Mouse (Mus musculus): ENCODE results near the gene Scarf2.
A peak's percentile ranks its signal among the peaks of the same experiment; 100 is the strongest.

Scarf2 gene

DNA sequence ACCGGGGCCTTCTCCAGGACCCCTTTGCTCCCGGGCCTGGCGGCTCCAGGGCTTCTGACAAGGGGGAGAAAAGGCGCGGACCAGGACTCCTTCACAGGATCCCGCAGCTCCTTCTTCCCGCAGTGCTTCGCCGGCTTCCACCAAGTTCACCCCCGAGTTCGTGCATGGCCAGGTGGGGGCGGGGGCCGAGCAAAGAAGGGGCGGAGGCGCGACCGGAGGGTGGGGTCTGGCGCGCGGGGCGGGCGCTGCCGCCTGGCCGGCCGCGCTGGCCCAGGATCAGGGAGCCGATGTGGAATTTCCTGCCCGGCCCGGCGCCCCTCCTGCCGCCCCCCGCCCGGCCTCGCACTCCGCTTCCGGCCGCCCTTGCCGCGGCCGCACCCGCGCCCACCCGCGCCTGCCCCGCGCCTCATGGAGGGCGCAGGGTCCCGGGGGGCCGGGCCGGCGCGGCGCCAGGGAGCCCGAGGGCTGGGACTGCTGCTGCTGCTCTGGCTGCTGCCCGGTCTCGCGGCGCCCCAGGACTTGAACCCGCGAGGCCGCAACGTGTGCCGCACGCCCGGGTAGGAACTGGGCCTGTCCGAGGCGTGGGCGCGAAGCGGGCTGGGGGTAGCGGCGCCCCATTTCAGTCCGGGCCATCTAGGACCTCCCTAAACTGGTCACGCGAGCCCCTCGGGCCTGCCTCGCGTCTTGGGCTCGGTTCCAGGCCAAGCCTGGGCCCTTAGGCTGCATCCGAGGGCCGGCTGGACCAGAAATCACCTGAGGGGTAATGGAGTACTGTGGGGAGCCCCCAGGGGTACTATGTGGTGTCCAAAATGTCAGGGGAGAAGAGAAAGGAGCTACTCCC lies at the start of gene Scarf2:
Scarf2 (plus strand) TSS at position 312 of the 841 bp plus-strand sequence.
- DNase-seq (ENCODE audit: low read depth, low spot score), result no peak

DNA sequence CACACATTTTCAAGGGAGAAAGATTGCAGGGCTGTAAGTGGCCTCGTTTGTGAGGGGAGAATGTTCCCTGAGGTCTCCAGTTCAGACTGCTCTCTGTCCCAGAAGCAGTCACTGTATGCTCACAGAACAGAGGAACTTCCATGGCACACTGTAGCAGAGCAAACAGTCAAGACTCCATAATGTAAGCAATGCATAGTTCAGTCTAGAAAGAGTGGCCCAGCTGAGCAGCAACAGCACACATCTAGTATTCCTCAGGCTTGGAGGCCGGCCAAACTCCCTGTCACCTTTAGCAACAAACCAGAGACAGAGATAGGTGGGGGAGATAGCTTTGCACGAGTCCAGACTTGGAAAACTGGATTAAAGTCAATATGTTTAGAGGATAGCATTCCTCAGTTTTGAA lies 44.1 kb upstream of the Scarf2 start:
- DNase-seq (ENCODE audit: low read depth, low spot score), result no peak

DNA sequence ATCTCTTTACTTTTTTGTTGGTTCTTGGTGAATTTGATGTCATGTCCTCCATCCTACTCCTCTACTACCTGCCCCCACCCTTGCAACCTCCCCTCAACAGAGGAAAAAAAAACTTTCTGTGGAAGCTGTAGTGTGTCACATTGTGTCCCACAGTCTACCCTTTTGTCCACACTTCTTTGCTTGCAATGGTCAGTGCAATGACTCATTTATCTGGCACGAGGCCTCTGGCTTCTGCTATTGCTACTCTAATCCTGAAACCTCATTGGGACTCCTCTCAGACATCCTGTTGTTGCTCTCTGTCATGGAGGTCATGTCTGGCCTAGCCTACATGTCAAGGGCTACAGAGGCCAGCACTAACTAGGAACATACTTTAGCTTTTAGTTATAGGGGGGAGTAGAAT lies 43.4 kb upstream of the Scarf2 start:
- DNase-seq (ENCODE audit: low read depth, low spot score), result no peak

DNA sequence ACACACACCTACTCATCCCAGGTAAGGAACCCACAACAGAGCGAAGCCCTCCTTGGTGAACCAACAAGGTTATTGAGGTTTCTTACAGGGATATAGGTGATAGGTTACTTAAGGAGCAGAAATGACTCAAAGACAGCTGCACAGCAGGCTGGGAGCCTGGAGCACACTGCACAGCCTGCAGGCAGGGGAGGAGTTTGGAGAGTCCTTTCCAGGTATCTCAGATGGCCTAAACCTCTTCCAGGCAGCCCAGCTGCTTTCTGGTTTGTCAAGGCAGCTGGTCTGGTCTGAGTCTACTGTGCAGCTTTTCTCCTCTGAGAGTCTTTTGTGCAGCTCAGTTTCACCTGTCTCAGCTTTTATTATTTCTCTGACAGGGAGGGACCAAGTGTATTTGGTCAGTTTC lies 39.3 kb upstream of the Scarf2 start:
- no peak for DNase-seq (ENCODE audit: low read depth, low spot score)

DNA sequence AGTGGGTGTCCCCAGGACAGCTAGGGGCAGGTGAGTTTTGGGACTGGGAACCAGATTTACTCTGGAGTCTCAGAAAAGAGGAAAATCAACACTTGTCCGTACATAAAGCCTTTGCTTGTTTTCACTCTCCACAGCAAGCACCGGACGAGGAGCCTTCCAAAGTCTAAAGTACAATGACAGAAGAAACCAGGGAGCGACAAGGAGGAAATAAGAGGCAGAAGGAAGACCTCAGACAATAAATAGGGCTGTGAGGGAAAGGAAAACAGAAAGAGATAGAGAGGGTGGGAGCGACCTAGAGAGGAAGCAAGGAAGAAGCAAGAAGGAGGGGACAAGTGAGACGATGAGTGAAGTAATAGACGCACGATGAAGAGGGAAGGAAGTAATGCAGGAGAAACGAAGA lies 38.2 kb upstream of the Scarf2 start:
- no peak for DNase-seq (ENCODE audit: low read depth, low spot score)

DNA sequence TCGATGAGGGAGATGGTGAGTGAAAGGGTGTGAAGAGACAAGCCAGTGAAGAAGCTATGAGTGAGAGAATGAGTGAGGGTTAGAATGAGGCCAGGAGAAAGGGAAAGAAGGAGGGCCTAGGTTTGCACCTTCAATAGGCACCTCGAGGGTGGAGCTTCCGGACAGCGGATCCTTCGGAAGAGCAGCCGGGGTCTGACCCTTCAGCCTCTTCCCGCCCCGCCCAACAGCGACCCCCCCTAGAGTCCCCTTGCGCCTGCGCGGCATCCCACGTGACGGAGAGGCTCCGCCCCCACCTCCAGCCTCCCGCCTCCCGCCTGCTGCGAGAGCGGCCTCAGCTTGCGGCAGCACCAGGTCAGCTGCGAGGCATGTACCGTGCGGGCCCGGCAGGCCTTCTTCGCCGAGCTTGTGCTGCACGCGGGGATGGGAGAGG lies 37.7 kb upstream of the Scarf2 start, which contains the start of gene Klhl22:
Klhl22 (plus strand) TSS at position 275 of the 430 bp plus-strand sequence.
- DNase-seq (ENCODE audit: low read depth, low spot score), result peak; percentile 71

DNA sequence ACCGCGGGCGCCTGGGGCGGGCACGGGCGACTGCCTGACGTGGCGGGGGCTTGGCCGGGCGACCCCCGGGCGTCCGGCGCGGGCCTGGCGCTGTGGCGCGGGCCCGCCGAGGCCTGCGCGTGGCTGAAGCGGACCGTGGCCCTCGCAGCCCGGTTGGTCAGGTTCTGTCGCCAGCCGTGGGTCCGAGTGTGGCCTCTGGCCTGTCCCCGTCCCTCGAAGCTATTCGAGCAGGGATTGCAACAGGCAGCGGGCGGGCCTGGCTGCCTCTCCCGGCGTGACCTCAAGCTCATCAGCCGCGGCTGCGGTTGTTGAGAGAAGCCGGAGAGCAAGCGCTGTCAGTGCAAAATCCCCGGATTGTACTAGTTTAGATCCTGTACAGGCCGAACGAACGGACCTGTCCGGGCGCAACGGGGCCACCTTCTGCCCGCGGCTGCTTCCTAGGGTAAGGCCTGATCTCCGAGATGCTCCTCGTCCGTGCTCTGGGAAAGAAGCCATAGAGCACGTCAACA lies 37.2 kb upstream of the Scarf2 start:
- DNase-seq (ENCODE audit: low read depth, low spot score), result no peak

DNA sequence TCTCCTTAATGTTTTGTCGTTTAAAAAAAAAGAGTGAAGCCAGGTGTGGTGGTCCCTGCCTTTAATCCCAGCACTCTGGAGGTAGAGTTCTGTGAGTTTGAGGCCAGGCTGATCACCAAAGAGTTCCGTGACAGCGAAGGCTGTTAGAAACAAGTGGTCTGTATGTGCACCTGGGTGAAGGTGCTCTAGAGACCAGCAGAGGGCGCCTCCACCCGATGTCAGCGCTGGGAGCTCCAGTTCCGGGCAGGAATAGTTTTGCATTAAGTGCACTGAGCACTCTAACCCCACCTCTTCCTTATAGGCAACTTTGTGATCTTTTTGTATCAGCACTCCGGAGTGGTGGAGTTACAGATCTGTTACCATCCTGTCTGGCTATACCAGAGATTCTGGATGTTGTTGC lies 36.4 kb upstream of the Scarf2 start:
- DNase-seq (ENCODE audit: low read depth, low spot score), result no peak

DNA sequence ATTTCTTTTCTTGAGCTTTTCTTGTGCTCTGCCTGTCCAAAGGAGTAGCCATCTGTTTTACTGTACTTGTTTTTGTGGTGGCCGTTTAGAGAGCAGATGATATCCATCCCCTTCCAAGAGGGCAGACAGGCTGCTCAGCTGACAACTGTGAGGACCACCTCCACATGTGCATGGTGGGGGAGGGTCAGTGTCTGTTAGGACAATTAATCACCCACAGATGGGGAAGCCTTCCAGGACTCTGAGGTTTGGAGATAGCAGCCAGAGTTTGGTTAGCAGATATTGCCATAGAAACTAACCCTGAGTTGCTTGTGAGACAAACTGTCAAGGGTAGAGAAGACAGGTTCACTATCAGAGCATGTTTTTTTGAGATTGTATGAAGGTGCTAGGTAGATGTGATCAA lies 36.0 kb upstream of the Scarf2 start:
- no peak for DNase-seq (ENCODE audit: low read depth, low spot score)

DNA sequence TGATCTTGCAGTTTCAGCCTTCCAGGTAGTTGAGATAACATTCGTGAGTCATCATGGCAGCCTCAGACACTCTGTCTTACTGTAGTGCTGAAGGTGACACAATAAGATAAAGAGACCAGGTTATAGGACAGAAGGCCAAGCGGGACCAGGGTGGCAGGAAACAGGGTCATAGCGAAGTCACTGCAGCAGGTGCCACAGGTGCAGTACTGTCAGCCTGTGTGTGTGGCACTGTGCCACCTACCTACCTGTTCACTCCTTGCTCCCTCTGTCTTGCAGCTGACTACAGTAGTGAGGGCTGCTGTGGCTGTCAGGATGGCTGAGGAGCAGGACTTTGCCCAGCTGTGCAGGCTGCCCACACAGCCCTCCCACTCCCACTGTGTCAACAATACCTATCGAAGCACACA lies 33.0 kb upstream of the Scarf2 start:
- DNase-seq (ENCODE audit: low read depth, low spot score), result no peak

DNA sequence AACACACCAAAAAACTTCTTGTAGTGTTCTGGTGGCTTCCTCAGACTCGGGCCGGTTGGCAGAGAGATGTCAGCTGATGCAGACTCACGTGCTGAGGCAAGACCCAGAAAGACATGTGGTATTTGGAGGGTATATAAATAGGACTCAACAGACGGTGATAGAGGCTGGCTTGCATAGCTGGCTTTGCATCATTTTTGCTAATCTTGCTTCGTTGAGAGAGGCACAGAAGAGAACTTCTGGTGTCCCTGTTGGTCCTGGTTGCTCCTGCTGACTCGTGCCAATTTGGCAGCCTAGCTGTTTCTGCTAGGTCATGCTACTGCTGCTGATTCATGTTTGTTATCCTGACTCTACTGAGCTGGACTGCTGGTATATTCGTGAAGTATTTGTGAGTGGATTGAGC lies 28.2 kb upstream of the Scarf2 start:
- DNase-seq (ENCODE audit: low read depth, low spot score), result peak; percentile 62

DNA sequence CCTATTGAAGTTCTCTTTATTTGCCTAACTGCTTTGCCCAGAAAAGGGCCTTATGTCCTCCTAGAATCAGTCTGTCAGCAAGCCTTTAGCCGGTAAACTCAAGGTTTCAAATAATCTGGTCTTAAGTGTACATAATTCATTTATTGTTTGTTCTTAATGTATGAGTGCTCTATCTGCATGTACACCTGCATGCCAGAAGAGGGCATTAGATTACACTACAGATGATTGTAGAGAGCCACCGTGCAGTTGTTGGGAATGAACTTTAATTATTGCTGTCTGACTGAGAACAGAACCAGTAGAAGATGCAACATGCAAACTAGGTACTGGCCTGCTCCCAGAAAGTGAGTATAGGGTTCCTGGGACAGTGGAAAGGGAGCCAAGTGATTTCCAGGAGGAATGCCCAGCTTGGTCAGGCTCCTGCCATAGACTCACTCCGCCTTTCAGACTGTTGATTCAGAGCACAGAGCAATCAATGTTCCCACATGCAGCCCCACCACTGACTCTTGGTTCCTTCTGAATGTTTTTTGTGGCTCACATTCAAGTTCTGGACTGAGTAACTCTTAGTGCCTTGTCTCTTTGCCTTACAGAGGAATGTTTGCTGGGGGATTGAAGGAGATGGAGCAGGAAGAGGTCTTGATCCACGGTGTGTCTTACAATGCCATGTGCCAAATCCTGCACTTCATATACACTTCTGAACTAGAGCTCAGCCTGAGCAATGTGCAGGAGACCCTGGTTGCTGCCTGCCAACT lies 25.8 kb upstream of the Scarf2 start:
- DNase-seq (ENCODE audit: low read depth, low spot score), result no peak

DNA sequence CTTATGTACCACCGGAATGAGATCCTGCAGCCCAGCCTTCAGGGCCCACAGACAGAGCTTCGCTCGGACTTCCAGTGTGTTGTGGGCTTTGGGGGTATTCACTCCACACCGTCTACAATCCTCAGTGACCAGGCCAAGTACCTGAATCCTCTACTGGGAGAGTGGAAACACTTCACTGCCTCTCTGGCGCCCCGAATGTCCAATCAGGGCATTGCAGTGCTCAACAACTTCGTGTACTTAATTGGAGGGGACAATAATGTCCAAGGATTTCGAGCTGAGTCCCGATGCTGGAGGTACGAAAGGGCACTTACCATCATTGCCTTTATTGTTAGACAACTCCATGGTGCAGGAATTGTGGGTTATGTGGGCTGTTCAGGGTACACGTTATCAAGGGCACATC lies 20.3 kb upstream of the Scarf2 start:
- DNase-seq (ENCODE audit: low read depth, low spot score), result no peak

DNA sequence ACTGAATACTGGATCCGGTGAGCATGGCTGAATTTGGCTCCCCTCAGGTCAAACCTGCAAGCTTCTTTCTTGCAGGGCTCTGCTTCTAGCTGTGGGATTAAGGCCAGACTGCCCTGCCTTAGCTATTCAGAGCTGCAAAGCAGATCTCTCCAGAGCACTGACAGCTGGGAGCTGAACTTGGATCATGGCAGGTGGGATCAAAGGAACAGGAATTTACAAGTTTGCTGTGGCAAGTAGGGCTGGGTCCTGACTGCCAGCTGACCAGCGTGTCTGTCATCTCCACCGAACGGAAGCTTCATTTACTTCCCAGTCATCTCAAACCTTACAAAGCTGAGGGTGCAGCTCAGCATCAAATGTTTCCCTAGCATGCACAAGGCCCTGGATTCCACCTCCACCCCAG lies 18.9 kb upstream of the Scarf2 start:
- no peak for DNase-seq (ENCODE audit: low read depth, low spot score)

DNA sequence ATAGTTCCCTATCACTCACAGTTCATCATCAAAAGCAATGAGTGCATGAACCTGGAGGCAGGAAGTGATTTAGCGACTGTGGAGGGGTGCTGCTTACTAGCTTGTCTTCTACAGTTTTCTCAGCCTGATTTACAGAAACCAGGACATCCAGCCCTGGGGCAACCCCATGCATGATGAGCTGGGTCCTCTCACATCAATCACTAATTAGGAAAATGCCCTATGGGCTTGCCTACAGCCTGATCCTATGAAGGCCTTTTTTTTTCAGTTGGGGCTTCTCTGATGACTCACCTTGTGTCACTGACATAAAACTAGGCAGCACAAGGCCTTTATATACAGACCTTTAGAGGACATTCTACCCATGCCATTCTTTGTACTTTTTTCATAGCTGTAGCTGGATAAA lies 17.4 kb upstream of the Scarf2 start:
- no peak for DNase-seq (ENCODE audit: low read depth, low spot score)

DNA sequence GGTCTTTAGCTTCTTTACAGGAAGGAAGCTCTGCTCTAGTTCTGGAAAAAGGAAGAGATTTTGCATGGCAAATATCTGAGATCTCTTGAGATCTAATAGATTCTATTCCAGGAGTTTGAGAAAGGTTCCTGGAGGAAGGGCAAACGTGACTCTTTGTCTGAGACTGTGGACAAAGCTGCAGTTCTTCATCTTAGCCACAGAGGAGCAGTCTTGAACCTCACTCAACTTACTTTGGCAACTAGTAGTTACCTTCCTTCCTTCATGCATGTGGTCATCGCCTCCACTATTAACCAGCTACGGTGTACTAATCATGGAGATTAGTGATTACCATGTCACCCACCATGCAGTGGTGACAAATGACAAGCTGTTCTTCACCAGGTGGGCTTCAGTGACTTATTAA lies 11.7 kb upstream of the Scarf2 start:
- no peak for DNase-seq (ENCODE audit: low read depth, low spot score)

DNA sequence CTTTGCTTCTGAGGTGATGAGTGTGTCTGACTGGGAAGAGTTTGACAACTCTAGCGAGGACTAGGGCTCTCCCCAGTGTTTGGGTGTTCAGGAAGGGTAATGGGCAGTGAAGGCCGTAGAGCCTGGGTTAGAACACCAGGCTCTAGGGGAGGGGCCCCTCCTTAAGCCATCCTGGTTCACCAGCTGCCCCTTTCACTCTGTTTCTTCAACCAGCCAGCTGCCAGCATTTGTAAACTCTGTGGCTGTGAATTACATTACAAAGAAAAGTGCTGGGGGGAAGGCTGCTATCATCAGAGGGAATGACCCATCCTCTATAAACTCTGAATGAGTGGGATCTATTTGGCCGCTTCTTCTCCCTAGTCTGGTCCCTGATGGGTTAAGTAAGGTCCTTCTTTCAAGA lies 4.4 kb upstream of the Scarf2 start:
- no peak for DNase-seq (ENCODE audit: low read depth, low spot score)

DNA sequence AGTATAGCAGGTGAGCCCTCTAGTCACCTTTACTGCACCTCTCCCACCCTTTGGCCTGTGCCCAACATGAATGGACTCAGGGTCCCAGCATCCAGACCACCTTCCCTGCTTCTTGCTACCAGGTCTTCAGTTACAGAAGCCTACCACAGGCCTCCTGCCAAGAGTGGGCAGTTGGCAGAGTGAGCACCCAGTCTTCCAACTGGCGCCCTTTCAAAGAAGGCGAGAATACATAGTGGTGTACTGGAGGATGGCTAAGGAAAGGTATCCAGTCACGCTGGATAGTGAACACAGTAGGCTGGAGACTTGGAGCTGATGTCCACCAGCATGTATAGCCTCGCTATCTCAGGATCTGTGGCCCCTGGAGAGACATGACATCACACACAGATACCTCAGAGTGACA lies 3.0 kb upstream of the Scarf2 start:
- DNase-seq (ENCODE audit: low read depth, low spot score), result no peak

DNA sequence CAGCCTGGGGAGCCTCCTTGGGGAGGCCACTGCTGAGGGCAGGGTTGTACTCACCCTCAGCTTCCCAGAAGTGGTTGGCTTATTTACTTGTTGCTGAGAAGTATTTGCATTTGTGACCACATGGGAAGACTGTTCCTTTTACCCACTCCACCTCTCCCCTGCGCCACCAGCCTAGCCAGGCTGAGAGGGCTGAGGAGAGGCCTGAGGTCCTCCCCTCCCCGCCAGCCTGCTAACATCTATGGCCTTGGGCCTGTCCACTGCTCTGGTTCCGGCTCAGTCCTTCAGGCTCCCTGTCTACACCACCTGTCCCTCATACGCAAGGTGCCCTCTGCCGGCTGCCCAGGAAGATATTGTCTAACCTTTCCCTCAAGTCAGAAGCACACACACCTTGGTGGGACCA lies 1.4 kb upstream of the Scarf2 start:
- no peak for DNase-seq (ENCODE audit: low read depth, low spot score)

DNA sequence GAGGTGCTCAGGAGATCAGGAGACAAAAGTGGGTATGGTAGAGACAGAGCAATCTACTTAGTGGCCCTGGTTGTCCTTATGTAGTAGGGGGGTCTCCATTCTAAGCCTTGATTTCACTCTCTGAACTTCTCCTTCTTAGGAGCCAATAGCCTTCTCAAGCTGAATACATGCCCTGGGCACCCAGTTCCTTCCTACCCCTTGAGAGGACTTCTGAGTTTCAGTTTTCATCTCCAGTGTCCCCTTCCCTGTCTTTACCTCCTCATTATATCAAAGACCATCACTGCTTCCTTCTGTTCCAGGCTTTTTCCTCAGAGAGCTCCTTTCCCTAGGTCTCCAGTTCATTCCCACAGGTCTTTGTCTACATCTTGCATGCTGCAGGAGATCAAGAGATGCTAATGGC lies 563 bp upstream of the Scarf2 start:
- no peak for DNase-seq (ENCODE audit: low read depth, low spot score)

DNA sequence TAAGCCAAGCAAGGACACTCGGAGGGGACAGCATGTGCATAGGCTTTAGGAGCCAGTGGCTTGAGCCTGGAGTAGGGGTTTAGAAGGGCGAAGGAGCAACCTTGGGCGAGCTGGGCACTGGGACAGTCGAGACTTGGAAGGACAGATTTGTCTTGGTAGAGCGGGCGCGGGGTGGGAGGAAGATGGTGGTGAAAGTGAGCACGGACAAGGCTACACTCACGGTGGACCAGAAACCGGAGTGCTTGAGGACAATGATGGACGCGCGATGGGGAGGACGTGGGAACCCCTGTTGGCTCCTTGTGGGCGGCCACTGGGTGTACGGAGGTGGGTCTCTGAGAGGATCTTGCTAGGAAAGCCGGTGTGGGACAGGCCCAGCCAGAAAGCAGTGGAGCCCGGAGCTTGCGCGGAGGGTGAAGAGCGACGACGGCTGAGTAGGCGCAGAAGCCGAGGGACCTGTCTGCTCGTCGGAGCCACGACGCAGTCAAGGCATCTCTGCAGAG lies 780 bp downstream of the Scarf2 start:
- DNase-seq (ENCODE audit: low read depth, low spot score), result no peak

DNA sequence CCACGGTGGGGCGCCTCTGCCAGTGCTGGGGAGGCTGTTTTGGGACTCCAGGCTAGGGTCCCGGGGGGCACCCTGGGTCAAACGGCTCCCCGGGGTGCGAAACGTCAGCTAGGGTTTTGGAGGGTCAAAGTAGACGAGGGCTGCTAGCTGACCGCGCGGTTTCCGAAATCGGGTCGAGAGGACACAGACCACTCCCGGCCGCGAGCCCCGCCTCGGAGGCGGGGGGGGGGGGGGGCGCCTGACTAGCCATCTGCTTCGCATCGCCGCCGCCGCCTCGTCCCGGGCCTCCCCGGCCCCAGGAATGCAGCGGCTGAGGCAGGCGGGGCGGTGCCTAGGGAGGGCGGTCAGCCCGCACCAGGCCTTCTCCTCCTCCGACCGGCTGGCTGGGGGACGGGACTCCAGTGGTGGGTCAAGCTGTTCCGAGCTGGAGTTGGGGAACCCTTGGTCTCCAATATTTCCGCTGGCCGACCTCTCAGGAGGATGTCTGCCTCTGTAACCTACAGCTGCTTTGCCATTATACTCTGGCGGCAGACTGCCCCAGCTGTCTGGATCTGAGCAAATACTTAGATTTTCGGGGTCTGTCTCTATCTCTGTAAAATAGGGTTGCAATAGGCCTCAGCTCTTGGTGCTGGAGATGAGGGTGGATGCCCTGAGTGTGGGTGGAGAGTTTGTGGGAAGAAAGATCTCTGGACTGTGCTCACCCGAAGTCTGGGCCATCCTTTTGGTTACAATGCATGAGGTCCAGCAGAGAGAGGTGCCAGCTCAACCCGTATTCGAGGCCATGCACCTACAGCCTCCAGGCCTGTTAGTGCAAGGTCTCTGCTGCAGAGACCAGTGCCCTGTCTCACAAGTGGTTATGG lies 1.5 kb downstream of the Scarf2 start:
- DNase-seq (ENCODE audit: low read depth, low spot score), result no peak

All from telencephalon, adult 2 months (tissue).